Mouse (Mus musculus): Measurements from ENCODE around the gene Pde11a. TPM values are rescaled to one million over a fixed set of nuclear protein-coding genes. Genes with fewer than 3 reads are reported as not detected.

Gene Pde11a
- total RNA-seq (2017) = not detected in 2 replicates

DNA sequence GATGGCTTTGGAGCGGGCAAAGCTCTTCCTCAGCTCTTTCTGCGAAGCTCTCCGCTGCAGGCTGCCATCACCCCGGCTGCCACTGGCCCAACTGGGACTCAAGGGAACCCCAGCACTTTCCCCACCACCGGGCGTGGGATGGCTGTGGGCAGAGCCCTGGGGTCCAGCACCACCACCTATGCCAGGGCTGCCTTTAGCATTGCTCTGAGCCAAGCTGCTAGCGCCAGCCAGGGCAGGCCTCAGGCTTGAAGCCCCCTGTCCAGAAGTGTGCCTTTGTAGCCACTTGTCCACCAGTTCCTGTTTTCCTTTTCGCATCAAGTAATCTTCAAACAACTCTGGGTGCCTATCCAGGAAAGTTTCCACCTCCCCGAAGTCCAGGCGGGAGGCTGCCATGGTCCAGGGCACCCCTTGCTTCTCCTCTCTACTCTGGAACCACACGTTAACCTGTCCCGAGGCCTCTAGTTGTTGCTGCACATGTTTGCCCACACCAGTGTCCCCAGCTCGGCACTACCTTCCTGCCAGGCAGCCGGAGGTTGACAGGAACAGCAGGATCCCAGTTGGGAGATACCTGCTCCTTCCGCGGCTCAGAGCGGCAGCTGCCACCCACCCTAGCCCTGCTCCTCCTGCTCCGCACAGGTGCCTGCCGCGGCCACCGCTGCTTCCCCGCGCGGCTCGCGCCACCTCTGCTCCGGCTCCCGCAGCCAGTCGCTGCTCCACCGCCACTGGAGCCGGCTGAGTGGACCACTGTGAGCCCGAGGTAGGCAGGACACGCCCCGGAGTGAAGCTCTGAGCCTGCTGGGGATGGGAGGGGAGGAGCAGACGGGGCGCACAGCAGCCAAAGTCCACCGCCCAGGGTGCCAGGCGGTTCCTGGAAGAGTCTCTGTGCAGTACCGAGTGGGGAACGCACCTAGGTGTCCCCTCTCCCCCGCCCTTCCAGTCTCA lies at the start of gene Pde11a:
Gene Pde11a (minus strand): TSS at position 560 of the 942 bp plus-strand sequence.
- ATAC-seq (replicated peaks in 1 of 2; ENCODE audit: insufficient read depth in 1 of 2, low FRiP score in 2 of 2, low TSS enrichment in 1 of 2, low read depth in 1 of 2, poor library complexity in 2 of 2, severe bottlenecking in 2 of 2) = peak; percentile 44 to 57

DNA sequence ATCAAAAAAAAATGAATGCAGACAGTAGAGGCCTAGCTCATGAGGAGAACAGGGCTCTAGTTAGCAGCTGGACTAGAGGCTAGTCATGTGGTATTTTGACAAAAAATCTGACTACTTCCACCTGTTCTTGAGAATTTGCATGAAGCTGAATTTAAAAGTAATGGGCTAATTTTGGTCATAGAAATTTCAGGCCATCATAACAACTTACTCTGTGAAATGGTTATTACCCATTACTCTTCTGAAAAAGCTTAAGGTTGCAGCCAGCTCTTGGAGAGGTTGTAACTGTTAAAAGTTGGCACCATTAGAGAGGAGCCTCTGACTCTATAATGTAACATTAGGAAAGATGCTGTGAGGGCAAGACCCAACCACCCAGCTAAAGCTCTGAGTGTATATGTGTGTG lies 48.0 kb upstream of the Pde11a start:
- no peak for ATAC-seq (replicated peaks in 1 of 2; ENCODE audit: insufficient read depth in 1 of 2, low FRiP score in 2 of 2, low TSS enrichment in 1 of 2, low read depth in 1 of 2, poor library complexity in 2 of 2, severe bottlenecking in 2 of 2)

DNA sequence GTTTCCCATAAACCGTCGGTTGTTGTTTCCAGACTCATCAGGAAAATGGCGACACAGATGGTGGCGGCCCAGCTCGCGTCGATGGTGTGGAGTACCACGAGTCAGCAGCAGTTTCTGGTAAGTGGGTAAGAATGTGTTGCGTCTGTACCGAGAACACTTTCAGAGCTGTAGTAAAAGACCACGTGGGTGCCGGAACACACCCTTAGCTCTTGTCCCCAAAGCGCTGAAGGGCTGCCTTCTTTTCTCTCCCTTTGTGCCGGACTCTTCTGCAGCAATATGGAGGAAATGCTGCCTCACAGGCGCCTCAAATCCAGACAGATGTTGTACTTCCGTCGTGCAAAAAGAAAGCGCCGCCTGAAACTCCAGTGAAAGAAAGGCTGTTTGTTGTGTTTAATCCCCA lies 40.1 kb upstream of the Pde11a start:
- no peak for ATAC-seq (replicated peaks in 1 of 2; ENCODE audit: insufficient read depth in 1 of 2, low FRiP score in 2 of 2, low TSS enrichment in 1 of 2, low read depth in 1 of 2, poor library complexity in 2 of 2, severe bottlenecking in 2 of 2)

DNA sequence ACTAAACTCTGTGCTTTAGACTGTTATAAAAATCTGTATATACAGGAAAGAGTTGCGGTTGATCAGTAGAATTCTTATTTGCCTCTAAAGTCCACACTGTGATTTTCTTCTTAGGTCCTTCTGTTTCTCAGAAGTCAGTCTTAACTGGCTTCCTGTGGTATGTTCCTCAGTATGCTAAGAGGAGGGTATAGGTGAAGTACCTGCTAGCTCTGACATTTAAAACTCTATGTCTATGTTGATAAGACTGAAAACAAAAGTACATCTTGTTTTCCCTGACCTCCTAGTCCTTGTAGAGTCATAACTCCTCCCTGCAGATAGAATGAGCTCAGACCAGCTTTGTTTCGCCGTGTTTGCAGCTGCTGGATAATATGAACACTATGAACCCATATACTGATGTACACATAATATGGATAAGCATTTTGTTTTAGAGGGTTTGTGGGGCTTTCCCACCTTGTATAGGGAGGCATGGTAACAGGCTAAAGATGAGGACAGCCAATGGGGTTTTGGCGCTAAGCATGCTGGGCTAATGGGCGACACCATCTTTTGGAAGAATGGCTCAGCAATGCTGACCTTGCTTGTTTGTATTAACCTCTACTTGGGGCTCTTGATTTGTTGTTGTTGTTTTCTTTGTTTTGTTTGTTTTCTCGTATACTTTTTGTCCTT lies 36.1 kb upstream of the Pde11a start:
- ATAC-seq (replicated peaks in 1 of 2; ENCODE audit: insufficient read depth in 1 of 2, low FRiP score in 2 of 2, low TSS enrichment in 1 of 2, low read depth in 1 of 2, poor library complexity in 2 of 2, severe bottlenecking in 2 of 2) = no peak

DNA sequence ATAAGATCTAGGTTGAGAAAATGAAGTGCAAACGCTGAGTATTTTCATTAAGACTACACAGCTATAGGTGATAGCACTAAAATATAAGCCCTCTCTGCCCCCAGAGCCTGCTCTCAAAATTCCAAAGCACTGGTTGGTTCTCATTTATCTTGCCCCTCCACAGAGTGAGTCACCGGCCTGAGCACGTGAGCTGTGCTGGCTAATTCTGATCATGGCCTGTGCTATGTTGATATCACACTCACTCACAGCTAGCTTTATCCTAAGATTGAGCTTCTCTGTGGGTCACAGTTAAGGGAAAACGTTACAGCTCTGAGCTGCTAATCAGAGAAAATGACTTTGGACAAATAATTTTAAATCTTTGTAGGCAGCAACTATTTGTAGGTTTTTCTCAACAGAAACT lies 33.7 kb upstream of the Pde11a start:
- ATAC-seq (replicated peaks in 1 of 2; ENCODE audit: insufficient read depth in 1 of 2, low FRiP score in 2 of 2, low TSS enrichment in 1 of 2, low read depth in 1 of 2, poor library complexity in 2 of 2, severe bottlenecking in 2 of 2) = no peak

DNA sequence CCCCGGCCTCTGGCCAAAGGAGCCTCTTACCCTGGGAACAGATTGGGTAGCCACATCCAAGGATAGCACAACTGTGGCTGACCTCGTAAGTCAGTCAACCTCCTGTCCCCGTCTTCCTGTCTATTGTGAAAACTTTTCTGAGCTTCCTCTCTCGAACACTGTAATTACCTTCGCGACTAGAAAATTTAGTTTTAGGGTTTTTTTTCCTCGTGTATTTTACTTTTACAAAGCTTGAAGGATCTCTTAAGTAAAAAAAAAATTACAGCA lies 32.0 kb upstream of the Pde11a start:
- ATAC-seq (replicated peaks in 1 of 2; ENCODE audit: insufficient read depth in 1 of 2, low FRiP score in 2 of 2, low TSS enrichment in 1 of 2, low read depth in 1 of 2, poor library complexity in 2 of 2, severe bottlenecking in 2 of 2) = 0 out of 4 replicates have a peak, but pooled peaks of 1 of the 2 experiments have one; percentile 22

DNA sequence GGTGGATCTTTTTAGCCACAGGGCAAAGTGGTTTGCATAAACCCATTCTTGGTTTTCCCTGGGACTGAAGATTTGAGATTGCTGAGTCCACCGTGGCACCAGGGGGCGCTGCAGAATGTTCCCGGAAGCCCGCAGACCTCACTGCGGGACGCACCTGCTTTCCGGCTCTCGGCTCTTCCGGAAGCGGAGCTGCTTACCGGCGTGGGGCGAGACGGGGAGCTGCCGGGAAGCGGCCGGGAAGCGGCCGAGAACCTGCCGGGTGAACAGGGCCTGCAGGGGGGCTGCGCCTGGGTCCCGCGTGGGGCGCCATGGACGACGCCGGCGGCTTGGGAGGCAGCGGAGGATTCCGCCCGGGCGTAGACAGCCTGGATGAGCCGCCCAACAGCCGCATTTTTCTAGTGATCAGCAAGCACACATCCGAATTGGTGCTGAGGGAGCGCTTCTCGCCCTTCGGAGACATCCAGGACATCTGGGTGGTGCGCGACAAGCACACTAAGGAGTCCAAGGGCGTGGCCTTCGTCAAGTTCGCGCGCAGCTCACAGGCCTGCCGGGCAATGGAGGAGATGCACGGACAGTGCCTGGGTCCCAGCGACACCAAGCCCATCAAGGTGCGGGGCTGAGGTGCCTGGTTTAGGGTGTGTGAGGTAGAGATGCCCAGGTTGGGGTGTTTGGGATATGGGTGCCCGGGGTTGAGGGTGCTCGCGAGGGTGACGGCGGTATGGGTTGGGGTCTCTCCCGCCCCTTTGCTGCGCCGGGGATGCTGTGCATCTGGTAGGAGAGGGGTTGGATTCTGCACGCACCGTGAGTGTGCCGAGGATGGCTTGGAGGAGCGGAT lies 31.5 kb upstream of the Pde11a start, which contains the start of gene Rbm45:
Gene Rbm45 (plus strand): TSS at position 164 of the 835 bp plus-strand sequence.
- peak; percentile 75 to 92 for ATAC-seq (replicated peaks in 1 of 2; ENCODE audit: insufficient read depth in 1 of 2, low FRiP score in 2 of 2, low TSS enrichment in 1 of 2, low read depth in 1 of 2, poor library complexity in 2 of 2, severe bottlenecking in 2 of 2)

DNA sequence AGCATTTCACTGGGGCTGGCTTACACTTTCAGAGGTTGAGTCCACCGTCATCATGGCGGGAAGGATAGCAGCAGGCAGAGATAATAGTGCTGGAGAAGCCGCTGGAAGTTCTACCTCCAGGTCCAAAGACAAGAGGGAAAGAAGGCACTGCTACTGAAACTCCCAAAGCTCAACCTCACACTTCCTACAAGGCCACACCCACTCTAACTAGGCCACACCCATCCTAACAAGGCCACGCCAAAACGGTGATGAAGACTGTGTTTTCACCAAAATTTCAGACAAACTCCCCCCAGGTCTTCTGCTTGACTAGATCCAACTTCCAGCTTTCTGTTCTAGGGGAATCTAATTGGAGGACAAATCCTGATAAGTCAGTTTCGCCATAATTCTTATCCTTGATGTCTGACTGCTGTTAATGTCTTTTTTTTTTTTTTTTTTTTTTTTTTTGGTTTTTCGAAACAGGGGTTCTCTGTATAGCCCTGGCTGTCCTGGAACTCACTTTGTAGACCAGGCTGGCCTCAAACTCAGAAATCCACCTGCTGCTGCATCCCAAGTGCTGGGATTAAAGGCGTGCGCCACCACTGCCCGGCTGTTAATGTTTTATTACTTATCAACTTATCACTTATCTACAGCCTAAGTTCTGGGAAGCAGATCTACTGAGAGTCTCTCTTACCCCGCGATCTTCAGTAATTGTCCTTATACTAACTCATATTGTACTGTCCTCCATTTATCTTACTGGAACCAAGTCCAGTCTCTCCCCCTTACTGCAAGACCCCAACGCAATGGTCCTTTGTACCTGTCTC lies 30.5 kb upstream of the Pde11a start:
- no peak for ATAC-seq (replicated peaks in 1 of 2; ENCODE audit: insufficient read depth in 1 of 2, low FRiP score in 2 of 2, low TSS enrichment in 1 of 2, low read depth in 1 of 2, poor library complexity in 2 of 2, severe bottlenecking in 2 of 2)

DNA sequence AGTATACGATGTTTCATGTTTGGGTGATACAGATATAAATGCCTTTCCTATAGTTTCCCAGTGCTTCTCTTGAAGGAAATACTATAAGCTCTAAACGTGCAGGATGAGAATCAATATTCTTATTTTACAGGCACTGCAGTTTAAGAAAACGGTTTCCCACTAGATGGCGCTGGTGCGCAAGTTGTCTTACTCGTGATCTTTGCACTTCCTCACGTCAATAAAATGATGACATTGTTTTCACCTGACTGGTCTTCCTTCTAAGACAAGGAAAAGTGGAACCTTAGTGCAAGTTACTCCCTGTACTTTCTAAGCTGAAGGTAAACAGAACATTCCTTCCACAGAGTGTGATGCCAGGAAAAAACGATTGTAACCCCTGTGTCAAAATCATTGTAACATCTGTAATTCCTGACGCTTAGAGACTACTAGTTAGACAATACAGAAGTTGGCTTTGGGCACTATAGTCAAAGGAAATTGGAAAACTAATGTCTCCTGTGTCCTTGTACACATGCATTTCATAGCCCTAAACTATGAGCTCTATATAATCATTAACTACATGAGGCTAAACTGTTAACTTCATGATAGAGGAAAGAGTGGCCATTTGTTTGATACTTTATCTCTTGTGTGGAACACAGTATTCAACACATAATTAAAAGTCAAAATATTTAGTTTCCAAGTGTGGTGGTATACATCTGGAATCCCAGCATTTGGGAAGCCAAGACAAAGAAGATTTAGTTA lies 28.8 kb upstream of the Pde11a start:
- ATAC-seq (replicated peaks in 1 of 2; ENCODE audit: insufficient read depth in 1 of 2, low FRiP score in 2 of 2, low TSS enrichment in 1 of 2, low read depth in 1 of 2, poor library complexity in 2 of 2, severe bottlenecking in 2 of 2) = peak; percentile 30 to 54; a peak in 1 of 4 replicates

DNA sequence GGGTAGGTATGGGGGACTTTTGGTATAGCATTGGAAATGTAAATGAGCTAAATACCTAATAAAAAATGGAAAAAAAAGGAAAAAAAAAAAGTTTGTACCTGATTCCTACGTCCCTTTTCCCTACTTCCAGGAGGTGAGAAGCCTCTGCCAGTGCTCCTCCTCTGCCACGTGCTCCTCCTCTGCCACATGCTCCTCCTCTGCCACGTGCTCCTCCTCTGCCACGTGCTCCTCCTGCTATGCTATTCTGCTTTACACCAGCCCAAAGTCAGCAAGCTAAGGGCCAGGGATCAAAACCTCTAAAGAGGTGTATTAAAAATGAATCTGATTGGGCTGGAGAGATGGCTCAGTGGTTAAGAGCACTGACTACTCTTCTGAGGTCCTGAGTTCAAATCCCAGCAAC lies 27.2 kb upstream of the Pde11a start:
- no peak for ATAC-seq (replicated peaks in 1 of 2; ENCODE audit: insufficient read depth in 1 of 2, low FRiP score in 2 of 2, low TSS enrichment in 1 of 2, low read depth in 1 of 2, poor library complexity in 2 of 2, severe bottlenecking in 2 of 2)

DNA sequence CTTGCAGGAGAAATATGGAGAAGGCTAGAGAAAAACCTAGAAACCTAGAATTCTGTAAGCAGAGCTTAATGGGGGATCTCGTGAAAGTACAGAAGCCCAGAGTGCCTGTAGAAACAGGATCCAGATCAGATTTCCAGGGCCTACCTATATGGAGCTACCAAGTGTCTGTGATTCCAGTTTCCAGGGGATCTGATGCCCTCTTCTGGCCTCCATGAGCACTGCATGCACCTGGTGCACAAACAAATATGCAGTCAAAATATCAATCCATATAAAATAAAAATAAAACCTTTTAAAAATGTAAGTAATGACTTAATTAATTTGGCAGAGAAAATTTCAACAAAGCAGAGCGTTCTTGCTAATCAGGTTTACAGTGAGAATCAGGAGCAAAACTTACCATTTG lies 23.5 kb upstream of the Pde11a start:
- no peak for ATAC-seq (replicated peaks in 1 of 2; ENCODE audit: insufficient read depth in 1 of 2, low FRiP score in 2 of 2, low TSS enrichment in 1 of 2, low read depth in 1 of 2, poor library complexity in 2 of 2, severe bottlenecking in 2 of 2)

DNA sequence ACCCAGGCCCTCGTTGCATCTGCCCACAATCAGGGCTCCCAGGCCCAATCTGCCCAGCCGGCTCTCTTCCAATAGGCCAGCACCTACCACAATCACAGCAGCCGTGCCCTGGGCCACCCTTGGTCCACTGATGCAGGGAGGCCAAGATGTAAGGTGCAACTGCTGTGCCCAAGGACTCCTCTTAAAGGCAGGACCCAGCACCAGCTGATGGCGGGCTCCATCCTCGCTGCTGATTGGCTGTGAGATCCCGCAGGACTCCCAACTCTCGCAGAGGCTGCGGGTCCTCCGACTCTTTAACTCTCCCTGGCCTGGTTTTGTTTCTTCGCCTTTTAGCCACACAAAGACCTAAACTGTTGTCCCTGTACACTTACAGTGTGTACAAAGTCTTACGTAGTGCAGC lies 21.7 kb upstream of the Pde11a start, which contains the start of gene Cyct:
Gene Cyct (minus strand): TSS at position 225 of the 400 bp plus-strand sequence.
- ATAC-seq (replicated peaks in 1 of 2; ENCODE audit: insufficient read depth in 1 of 2, low FRiP score in 2 of 2, low TSS enrichment in 1 of 2, low read depth in 1 of 2, poor library complexity in 2 of 2, severe bottlenecking in 2 of 2) = no peak

DNA sequence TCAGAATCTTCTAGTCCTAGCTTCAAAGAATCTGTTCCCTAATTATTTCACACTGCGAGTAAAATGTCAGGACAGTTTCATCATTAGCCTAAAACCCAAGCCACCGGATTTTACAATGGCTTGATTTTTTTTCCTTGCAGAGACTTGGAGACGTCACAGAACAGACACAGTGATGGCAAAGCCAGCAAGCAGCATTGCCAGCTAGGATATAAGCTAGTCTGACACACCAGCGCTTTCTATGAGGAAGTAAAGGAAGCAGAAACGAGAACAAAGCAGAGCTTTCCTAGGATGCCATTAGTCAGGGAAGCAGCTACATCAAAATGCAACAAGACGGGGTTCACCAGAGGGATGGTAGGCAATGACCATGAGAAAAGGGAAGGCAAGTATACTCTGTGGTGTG lies 9.3 kb upstream of the Pde11a start:
- no peak for ATAC-seq (replicated peaks in 1 of 2; ENCODE audit: insufficient read depth in 1 of 2, low FRiP score in 2 of 2, low TSS enrichment in 1 of 2, low read depth in 1 of 2, poor library complexity in 2 of 2, severe bottlenecking in 2 of 2)

DNA sequence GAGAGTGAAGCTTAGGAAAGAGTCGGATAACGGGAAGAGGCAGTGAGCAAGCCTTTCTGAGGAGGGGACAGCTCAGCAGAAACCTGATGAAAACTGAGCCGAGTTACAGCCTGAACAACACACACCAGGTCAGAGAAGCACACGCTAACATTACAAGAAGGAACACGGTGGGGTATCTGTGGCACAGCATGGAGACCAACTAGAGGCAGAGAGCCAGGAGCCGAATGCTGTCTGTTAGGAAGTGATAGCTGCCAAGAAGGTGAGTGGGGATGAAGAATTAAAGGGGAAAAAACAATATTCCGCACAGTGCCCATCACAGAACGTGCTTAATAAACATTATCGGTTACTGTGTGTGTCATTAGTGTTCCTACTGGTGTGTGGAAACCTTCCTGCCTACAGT lies 3.6 kb upstream of the Pde11a start:
- no peak for ATAC-seq (replicated peaks in 1 of 2; ENCODE audit: insufficient read depth in 1 of 2, low FRiP score in 2 of 2, low TSS enrichment in 1 of 2, low read depth in 1 of 2, poor library complexity in 2 of 2, severe bottlenecking in 2 of 2)

DNA sequence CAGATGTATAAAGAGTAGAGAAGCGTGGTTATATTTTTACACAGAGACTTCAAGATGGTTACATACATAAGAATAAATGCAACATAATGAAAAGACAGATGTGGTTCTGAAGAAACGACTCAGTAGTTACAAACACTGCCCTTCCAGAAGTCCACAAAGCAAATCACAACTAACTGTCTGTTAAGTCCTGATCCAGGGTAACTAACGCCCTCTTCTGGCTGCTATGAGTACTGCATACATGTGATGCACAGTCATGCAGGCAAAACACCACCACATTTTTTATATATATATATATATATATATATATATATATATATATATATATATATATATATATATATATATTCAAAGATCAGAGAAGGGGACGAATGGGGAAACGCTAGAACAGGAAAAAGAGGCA lies 4.0 kb downstream of the Pde11a start:
- ATAC-seq (replicated peaks in 1 of 2; ENCODE audit: insufficient read depth in 1 of 2, low FRiP score in 2 of 2, low TSS enrichment in 1 of 2, low read depth in 1 of 2, poor library complexity in 2 of 2, severe bottlenecking in 2 of 2) = no peak

DNA sequence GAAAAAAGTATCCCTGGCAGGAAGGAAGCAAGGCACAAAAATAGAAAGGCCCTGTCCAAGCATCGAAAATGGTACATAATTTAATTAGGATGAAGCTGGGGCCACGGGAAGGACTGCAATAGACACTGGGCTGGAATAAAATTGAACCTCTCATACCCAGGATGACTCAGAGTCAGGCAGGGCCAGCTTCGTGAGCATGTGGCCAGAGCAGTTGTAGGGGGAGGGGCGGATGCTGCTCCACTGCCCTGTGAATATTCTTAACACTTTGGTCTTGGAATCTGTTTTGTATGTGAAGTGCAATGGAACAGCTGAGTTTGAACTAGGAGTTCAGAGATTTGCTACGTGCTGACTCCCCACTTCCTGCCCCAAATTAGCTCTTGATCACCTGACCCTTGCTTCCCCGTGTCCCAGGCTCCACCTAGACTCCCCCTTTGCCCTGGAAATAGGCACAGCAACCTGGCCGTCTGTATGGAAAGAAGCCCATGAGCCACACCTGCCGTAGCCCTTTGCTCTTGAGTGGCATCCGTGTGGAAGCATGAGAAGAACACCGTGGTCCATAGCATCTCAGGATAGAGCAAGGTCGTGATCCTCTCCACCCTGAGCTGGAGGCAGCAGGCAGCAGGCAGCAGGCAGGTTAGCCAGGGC lies 6.3 kb downstream of the Pde11a start:
- ATAC-seq (replicated peaks in 1 of 2; ENCODE audit: insufficient read depth in 1 of 2, low FRiP score in 2 of 2, low TSS enrichment in 1 of 2, low read depth in 1 of 2, poor library complexity in 2 of 2, severe bottlenecking in 2 of 2) = no peak
